Mouse (Mus musculus): ENCODE measurements around the gene Thsd4. TPM values are rescaled to one million over a fixed set of nuclear protein-coding genes. Genes with fewer than 3 reads are reported as not detected.

Gene Thsd4
- total RNA-seq, 1 experiment: 1.6 TPM

DNA sequence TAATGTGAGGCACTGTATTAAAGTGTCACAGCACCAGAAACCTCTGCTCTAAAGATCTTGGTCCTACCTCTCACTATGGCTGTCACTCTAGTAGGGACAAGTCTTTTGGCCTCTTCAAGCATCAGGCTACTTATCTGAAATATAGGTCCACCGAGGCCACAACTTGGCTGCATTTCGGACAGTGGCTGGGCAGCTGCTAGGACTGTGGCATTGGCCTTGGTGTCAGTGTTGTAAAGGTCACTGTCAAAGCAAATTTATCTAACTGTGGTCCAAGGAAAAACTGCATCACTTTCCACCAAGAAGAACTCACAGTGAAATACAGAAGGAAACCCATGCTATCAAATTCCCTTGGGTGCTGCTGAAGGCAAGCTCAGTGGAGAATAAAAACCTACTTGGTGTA lies 197.1 kb downstream of the Thsd4 start:
- in situ Hi-C loops (cut with MboI; ENCODE audit: low sequenced_read_pairs in 2 of 2, unreplicated experiment in 2 of 2): no loop called here
- no peaks in the 10 kb centered on the region for H3K36me3 ChIP-seq (ENCODE audit: control insufficient read depth, insufficient read depth, low read length, poor library complexity, severe bottlenecking)
- no peak overlapping the region for H3K9ac ChIP-seq (ENCODE audit: insufficient read depth, low read depth, low read length, poor library complexity, severe bottlenecking)
- no peak for DNase-seq (ENCODE audit: low read depth, low spot score)
- H3K27ac ChIP-seq (ENCODE audit: insufficient read depth, low read depth, low read length, poor library complexity, severe bottlenecking): no peak overlapping the region
- H3K4me1 ChIP-seq (ENCODE audit: control insufficient read depth in 2 of 2, insufficient read depth in 2 of 2, low read length in 2 of 2, poor library complexity in 1 of 2): 0 out of 4 replicates have a peak, but pooled peaks cover 0 to 2% of the 10 kb centered on the region in 2 experiments
- TF ChIP-seq HCFC1 (IDR thresholded peaks at IDR 0.05; ENCODE audit: borderline replicate concordance, insufficient read depth, low read length): no peak
- no peak for TF ChIP-seq ZC3H11A (IDR thresholded peaks at IDR 0.05; ENCODE audit: borderline replicate concordance, low read depth, low read length)
- TF ChIP-seq MAFK (IDR thresholded peaks at IDR 0.05; ENCODE audit: insufficient read depth, low read depth, low read length): no peak
- TF ChIP-seq ZNF384 (IDR thresholded peaks at IDR 0.05; ENCODE audit: low read depth, low read length): no peak
- no peak for TF ChIP-seq CHD2 (IDR thresholded peaks at IDR 0.05; ENCODE audit: low read depth, low read length)
- H3K9me3 ChIP-seq (ENCODE audit: control insufficient read depth, insufficient read depth, low read depth, low read length): no peaks in the 10 kb centered on the region
- H3K4me3 ChIP-seq (ENCODE audit: insufficient read depth in 1 of 2, low read depth in 1 of 2, low read length in 2 of 2, poor library complexity in 1 of 2, severe bottlenecking in 1 of 2): no peak overlapping the region

- 0 out of 4 replicates have a peak, but pooled peaks cover 0 to 2% of the 10 kb centered on the region in 2 experiments for H3K4me1 ChIP-seq (ENCODE audit: control insufficient read depth in 2 of 2, insufficient read depth in 2 of 2, low read length in 2 of 2, poor library complexity in 1 of 2)
- TF ChIP-seq MAFK (IDR thresholded peaks at IDR 0.05; ENCODE audit: insufficient read depth, low read depth, low read length): no peak
- TF ChIP-seq HCFC1 (IDR thresholded peaks at IDR 0.05; ENCODE audit: borderline replicate concordance, insufficient read depth, low read length): no peak
- TF ChIP-seq ZC3H11A (IDR thresholded peaks at IDR 0.05; ENCODE audit: borderline replicate concordance, low read depth, low read length): no peak
- TF ChIP-seq CHD2 (IDR thresholded peaks at IDR 0.05; ENCODE audit: low read depth, low read length): no peak
- no peak for TF ChIP-seq ZNF384 (IDR thresholded peaks at IDR 0.05; ENCODE audit: low read depth, low read length)
- no peak overlapping the region for H3K4me3 ChIP-seq (ENCODE audit: insufficient read depth in 1 of 2, low read depth in 1 of 2, low read length in 2 of 2, poor library complexity in 1 of 2, severe bottlenecking in 1 of 2)
- H3K9me3 ChIP-seq (ENCODE audit: control insufficient read depth, insufficient read depth, low read depth, low read length): no peaks in the 10 kb centered on the region
- DNase-seq (ENCODE audit: low read depth, low spot score): no peak
- no peaks in the 10 kb centered on the region for H3K36me3 ChIP-seq (ENCODE audit: control insufficient read depth, insufficient read depth, low read length, poor library complexity, severe bottlenecking)
- in situ Hi-C loops (cut with MboI; ENCODE audit: low sequenced_read_pairs in 2 of 2, unreplicated experiment in 2 of 2): no loop called here
- H3K9ac ChIP-seq (ENCODE audit: insufficient read depth, low read depth, low read length, poor library complexity, severe bottlenecking): no peak overlapping the region
- no peak overlapping the region for H3K27ac ChIP-seq (ENCODE audit: insufficient read depth, low read depth, low read length, poor library complexity, severe bottlenecking)
These were observed 198.4 kb downstream of the Thsd4 start for GRCm38 (mm10) chr9:60323435-60323834.

- Histone ChIP-seq H3K9me3 (ENCODE audit: control insufficient read depth, insufficient read depth, low read depth, low read length) (no peaks in the 10 kb centered on the region), H3K4me1 (ENCODE audit: control insufficient read depth in 2 of 2, insufficient read depth in 2 of 2, low read length in 2 of 2, poor library complexity in 1 of 2) (no peaks in the 10 kb centered on the region), H3K9ac (ENCODE audit: insufficient read depth, low read depth, low read length, poor library complexity, severe bottlenecking) (no peak overlapping the region), H3K4me3 (ENCODE audit: insufficient read depth in 1 of 2, low read depth in 1 of 2, low read length in 2 of 2, poor library complexity in 1 of 2, severe bottlenecking in 1 of 2) (no peak overlapping the region), H3K27ac (ENCODE audit: insufficient read depth, low read depth, low read length, poor library complexity, severe bottlenecking) (no peak overlapping the region), H3K36me3 (ENCODE audit: control insufficient read depth, insufficient read depth, low read length, poor library complexity, severe bottlenecking) (no peaks in the 10 kb centered on the region)
- in situ Hi-C loops (cut with MboI; ENCODE audit: low sequenced_read_pairs in 2 of 2, unreplicated experiment in 2 of 2): no loop called here
- TF ChIP-seq MAFK (IDR thresholded peaks at IDR 0.05; ENCODE audit: insufficient read depth, low read depth, low read length) (no peak), CHD2 (IDR thresholded peaks at IDR 0.05; ENCODE audit: low read depth, low read length) (no peak), ZNF384 (IDR thresholded peaks at IDR 0.05; ENCODE audit: low read depth, low read length) (no peak), ZC3H11A (IDR thresholded peaks at IDR 0.05; ENCODE audit: borderline replicate concordance, low read depth, low read length) (no peak), HCFC1 (IDR thresholded peaks at IDR 0.05; ENCODE audit: borderline replicate concordance, insufficient read depth, low read length) (no peak)
- no peak for DNase-seq (ENCODE audit: low read depth, low spot score)
These were observed 204.6 kb downstream of the Thsd4 start for GRCm38 (mm10) chr9:60317291-60317690.

DNA sequence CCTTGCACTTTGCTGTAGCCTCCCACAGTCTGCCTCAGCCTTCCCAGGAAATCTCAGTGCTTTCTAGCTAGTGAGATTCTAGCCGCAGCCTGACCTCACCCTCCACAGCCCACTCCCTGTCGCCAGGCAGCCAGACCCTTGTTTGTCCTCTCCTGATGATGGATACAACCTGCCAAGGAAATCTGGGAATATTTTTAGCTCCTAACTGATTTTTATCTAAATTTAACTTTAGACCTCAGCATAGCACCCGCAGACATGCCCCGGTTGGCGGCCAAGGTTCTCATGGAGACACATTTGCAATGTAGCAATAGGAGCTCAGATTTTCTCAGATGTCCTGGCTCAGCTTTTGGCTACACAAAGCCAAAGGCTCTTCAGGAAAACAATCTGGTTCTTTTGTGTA lies 205.3 kb downstream of the Thsd4 start:
- no peak for DNase-seq (ENCODE audit: low read depth, low spot score)
- TF ChIP-seq CHD2 (IDR thresholded peaks at IDR 0.05; ENCODE audit: low read depth, low read length): no peak
- no peak for TF ChIP-seq ZC3H11A (IDR thresholded peaks at IDR 0.05; ENCODE audit: borderline replicate concordance, low read depth, low read length)
- TF ChIP-seq HCFC1 (IDR thresholded peaks at IDR 0.05; ENCODE audit: borderline replicate concordance, insufficient read depth, low read length): no peak
- no peak for TF ChIP-seq ZNF384 (IDR thresholded peaks at IDR 0.05; ENCODE audit: low read depth, low read length)
- TF ChIP-seq MAFK (IDR thresholded peaks at IDR 0.05; ENCODE audit: insufficient read depth, low read depth, low read length): no peak
- in situ Hi-C loops (cut with MboI; ENCODE audit: low sequenced_read_pairs in 2 of 2, unreplicated experiment in 2 of 2): no loop called here
- no peak overlapping the region for H3K27ac ChIP-seq (ENCODE audit: insufficient read depth, low read depth, low read length, poor library complexity, severe bottlenecking)
- H3K4me3 ChIP-seq (ENCODE audit: insufficient read depth in 1 of 2, low read depth in 1 of 2, low read length in 2 of 2, poor library complexity in 1 of 2, severe bottlenecking in 1 of 2): no peak overlapping the region
- H3K9me3 ChIP-seq (ENCODE audit: control insufficient read depth, insufficient read depth, low read depth, low read length): no peaks in the 10 kb centered on the region
- H3K4me1 ChIP-seq (ENCODE audit: control insufficient read depth in 2 of 2, insufficient read depth in 2 of 2, low read length in 2 of 2, poor library complexity in 1 of 2): no peaks in the 10 kb centered on the region
- no peak overlapping the region for H3K9ac ChIP-seq (ENCODE audit: insufficient read depth, low read depth, low read length, poor library complexity, severe bottlenecking)
- no peaks in the 10 kb centered on the region for H3K36me3 ChIP-seq (ENCODE audit: control insufficient read depth, insufficient read depth, low read length, poor library complexity, severe bottlenecking)

DNA sequence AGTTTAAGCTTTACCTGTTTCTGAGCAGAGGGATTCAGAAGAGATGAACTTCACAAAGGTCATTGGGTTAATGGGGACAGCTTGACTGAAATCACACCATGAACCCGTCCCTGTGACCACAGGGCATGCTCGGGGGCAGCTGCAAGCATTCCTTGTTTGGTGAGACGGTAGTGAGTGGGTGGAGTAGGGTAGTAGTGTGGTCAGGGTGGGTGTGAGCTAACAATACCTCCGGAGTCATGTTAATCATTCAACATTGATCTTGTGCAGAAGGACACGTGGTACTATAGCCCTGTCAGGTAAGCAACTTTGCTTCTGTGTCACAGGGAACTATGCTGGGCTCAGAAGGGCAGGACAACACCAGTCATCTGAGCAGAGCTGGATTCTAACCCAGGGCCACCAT lies 206.3 kb downstream of the Thsd4 start:
- no peak overlapping the region for H3K4me3 ChIP-seq (ENCODE audit: insufficient read depth in 1 of 2, low read depth in 1 of 2, low read length in 2 of 2, poor library complexity in 1 of 2, severe bottlenecking in 1 of 2)
- H3K9ac ChIP-seq (ENCODE audit: insufficient read depth, low read depth, low read length, poor library complexity, severe bottlenecking): no peak overlapping the region
- TF ChIP-seq CHD2 (IDR thresholded peaks at IDR 0.05; ENCODE audit: low read depth, low read length) (no peak), MAFK (IDR thresholded peaks at IDR 0.05; ENCODE audit: insufficient read depth, low read depth, low read length) (no peak), HCFC1 (IDR thresholded peaks at IDR 0.05; ENCODE audit: borderline replicate concordance, insufficient read depth, low read length) (no peak), ZNF384 (IDR thresholded peaks at IDR 0.05; ENCODE audit: low read depth, low read length) (no peak), ZC3H11A (IDR thresholded peaks at IDR 0.05; ENCODE audit: borderline replicate concordance, low read depth, low read length) (no peak)
- no peak overlapping the region for H3K27ac ChIP-seq (ENCODE audit: insufficient read depth, low read depth, low read length, poor library complexity, severe bottlenecking)
- no peaks in the 10 kb centered on the region for H3K4me1 ChIP-seq (ENCODE audit: control insufficient read depth in 2 of 2, insufficient read depth in 2 of 2, low read length in 2 of 2, poor library complexity in 1 of 2)
- in situ Hi-C loops (cut with MboI; ENCODE audit: low sequenced_read_pairs in 2 of 2, unreplicated experiment in 2 of 2): no loop called here
- no peaks in the 10 kb centered on the region for H3K36me3 ChIP-seq (ENCODE audit: control insufficient read depth, insufficient read depth, low read length, poor library complexity, severe bottlenecking)
- DNase-seq (ENCODE audit: low read depth, low spot score): no peak
- no peaks in the 10 kb centered on the region for H3K9me3 ChIP-seq (ENCODE audit: control insufficient read depth, insufficient read depth, low read depth, low read length)
